Mouse (Mus musculus): ENCODE data around the gene Abca7.
"Not testable (repeated sequence)": the region's sequence is repeated elsewhere in the genome, so short reads cannot be mapped to it uniquely, and the experiment has no call there.

The Abca7 gene

DNA sequence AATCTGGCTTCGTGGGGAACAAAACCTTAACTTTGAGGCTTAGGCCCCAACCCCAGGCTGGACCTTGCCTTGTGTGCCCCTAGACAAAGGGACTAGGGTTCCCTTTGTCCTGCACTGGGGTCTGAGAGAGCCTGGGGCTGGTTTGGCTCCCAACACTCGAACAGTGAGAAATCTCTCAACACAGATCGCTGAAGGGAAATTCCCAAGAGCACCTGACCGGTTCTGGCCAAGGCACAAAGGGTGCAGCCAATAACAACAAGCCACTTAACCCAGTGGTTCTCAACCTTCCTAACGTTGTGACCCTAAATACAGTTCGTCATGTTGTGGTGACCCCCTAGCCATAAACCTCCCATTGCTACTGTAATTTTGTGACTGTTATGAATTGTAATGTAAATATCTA is 54.0 kb downstream of the Abca7 start:
- DNase-seq: no peak

DNA sequence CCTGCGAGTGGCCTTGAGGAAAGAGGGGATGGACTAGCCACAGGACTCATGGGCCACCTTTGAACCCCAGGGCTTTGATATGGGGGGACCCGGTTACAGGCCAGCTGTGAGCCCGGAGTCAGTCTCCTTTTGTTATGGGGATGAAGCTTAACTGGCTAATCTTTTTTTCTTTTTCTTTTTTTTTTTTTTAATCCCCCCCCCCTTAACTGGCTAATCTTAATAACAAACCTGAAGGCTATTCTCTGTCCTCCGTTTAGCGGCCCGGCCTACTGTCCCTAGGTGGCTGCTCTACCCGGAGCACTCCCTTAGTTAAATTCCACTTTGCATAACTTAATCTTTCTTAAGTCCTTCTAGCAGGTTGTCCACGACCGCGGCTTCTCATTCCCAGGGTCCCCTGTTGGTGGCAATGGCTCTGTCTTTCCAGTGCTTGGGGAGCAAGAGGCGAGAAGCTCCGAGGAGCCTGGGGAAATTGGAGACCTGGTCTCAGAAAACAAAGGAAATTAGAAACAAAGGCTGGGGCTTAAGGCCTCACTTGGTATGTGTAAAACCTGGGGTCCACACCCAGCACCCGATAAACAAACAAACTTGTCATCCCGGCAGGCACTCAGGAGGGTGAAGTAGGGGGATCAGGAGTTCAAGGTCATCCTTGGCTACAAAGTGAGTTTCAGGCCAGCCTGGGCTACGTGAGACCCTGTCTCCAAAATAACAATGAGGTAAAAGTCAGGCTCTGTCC is 54.8 kb downstream of the Abca7 start:
- DNase-seq: no peak

DNA sequence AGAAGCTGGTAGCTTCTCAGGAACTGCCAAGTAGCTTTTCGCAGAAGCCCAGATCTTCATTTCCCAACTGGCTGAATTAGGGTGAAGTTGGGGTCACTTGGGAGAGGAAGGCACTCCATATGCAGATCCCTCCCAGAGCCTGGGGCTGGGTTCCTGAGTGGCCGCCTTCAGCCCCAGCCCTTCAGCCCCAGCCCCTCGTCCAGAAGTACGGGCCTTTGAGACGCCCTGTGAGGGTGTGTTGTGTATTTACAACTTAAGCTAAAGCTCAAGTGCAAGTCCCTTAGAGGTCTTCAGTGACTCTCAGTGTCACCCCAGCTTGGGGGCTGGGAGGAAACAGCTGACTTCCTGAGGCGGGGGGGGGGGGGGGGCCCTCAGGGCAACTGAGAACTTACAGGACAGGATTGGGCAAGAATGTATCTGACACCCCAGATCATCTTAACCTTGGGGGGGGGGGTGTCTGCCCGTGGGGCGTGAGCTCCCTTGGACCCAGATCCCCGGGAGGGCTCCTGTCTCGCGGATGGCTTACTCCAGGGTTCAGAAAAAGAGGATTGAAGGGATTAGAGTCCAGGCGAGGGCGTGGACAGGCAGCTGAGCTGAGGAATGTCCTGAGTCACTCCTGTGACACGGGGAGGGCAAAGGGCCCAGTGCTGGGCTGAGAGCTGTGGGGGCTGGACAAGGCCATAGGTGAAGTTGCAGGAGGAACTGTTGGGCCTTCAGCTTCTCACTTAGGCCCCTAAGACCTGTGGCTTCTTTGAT is 55.5 kb downstream of the Abca7 start:
- DNase-seq: peak; percentile 74 to 85

DNA sequence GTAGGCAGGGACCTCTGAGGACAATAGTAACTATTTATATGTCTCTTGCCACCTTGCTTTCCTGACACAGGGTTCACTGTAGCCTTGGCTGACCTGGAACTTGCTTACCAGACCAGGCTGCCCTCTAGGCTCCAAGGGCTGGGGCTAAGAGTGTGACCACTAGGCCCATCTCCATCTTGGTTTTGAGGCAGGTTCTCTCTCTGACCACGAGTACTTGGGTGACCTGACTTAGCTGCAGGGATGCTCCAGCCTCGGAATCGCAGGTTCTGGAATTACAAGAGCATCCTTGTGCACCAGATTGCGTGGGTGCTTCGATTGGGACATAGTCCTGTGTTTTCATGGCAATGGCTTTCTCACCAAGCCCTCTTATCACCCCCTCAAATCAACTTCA is 56.1 kb downstream of the Abca7 start:
- no peak for DNase-seq

DNA sequence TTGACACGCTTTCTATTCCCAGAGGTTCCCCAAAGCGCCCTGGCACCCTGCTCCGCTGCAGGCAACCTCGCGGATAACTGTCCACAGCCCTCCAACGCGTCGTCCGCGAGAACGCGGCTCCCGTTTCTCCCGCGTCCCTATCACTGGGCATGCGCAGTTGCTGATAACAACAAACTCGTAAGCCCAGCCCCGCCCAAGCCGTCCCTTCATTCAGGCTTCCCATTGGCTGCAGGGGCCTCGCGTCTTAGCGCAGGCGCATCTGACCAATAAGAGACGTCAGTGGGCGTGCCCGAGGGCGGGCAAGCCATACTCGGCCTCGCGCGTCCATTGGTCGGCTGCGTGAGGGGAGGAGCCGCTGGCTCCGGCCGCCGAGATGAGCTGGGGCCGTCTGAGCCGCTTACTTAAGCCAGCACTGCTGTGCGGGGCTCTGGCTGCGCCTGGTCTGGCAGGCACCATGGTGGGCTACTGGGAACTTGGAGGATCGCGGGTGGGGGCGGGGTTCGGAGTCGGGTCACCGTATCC is 57.0 kb downstream of the Abca7 start:
- DNase-seq: peak; percentile 100

DNA sequence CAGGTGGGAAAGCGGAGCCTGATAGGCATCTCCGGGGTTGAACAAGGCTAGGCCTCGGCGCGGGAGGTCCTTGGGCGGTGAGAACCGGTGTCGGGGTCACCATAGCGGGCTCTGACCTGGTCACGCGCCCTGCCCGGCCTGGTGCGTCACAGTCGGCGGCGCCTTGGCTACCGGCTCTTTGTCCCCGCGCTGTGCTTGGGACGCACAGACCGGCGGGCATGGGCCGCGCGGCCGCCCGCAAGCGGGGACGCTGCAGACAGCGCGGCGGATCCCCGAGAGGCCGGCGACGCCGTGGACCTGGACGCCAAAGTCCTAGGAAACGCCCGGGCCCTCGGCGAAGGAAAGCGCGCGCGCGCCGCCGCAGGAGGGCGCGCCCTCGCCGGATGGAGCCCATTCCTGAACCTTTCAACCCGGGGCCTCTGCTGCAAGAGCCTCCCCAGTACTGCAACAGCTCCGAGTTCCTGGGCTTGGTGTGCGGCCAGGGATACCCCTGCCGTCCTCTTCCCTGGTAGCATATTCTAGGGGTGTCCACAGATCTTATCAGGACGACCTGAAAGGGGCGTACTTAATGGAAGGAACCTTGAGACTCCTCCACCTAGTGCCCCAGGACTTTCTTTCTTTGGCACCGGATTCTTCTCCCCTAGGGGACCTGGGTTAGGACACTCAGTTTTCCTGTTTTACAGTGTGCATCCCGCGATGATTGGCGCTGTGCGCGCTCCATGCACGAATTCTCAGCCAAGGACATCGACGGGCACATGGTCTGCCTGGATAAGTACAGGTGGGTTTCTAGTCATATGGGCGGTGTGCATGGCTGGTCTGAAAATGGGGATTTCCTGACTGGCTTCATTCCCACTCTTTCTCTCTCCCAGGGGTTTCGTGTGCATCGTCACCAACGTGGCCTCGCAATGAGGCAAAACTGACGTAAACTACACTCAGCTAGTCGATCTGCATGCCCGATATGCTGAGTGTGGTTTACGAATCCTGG is 57.8 kb downstream of the Abca7 start:
- DNase-seq: peak; percentile 86 to 87

DNA sequence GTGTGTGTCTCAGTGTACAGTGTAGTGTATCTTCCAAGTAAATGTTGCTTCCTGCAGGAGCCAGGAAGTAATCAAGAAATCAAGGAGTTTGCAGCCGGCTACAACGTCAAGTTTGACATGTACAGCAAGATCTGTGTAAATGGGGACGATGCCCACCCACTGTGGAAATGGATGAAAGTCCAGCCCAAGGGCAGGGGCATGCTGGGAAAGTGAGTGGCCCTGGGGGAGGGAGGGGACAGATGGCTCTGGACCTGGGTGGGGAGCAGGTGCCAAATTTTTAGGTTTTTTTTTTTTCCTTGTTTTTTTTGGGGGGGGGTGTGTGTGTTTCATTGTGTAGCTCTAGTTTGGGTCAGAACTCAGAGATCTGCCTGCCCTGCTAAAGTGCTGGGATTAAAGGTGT is 58.6 kb downstream of the Abca7 start:
- not testable (repeated sequence) for DNase-seq

DNA sequence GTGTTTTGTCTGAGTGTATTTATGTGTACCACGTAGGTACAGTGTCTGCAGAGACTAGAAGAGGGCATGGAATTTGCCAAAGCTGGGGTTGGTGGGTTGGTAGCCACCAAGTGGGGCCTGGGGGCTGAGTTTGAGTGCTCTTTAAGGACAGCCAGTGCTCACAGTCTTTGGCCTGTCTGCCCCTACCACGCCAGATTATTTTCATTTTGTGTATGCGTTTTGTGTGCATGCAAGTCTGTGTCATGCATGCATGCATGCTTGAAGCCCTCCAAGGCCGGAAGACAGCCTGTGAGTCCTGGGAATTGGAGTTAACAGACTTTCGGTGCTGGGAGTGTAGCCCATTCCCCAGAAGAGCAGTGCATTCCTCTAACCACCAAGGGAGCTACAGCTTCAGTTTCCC is 59.1 kb downstream of the Abca7 start:
- DNase-seq: no peak

DNA sequence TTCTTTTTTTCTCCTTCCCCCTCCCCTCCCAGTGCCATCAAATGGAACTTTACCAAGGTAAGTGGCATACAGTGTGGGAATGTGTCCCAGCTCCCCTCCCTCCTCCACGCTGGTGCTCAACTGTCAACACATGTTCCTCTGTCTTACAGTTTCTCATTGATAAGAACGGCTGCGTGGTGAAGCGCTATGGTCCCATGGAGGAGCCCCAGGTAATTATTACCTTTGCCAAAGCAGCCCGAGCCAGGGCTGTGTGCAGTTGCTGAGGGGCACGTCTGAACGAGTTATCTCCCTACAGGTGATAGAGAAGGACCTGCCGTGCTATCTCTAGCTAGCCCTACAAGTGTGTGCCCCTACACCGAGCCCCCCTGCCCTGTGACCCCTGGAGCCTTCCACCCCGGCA is 59.6 kb downstream of the Abca7 start:
- DNase-seq: no peak

DNA sequence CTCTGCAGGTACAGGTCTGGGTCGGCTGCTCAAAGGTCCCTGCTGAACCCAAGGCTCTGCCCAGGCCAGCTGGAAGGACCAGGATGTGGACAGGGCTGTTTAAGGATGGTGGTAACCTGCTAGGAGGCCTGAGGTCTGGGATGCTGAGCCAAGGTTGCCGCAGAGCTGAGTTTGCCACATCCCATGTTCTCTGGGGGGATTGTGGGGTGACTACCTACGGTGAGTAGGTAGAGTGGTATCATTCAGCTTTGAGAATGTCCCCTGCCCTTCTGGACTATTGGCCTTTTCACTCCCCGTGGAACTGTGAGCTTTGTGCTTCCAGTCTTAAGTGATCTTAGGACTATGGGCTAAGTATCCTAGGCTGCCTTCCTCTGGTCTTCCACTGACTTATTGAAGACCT is 60.2 kb downstream of the Abca7 start:
- DNase-seq: no peak

DNA sequence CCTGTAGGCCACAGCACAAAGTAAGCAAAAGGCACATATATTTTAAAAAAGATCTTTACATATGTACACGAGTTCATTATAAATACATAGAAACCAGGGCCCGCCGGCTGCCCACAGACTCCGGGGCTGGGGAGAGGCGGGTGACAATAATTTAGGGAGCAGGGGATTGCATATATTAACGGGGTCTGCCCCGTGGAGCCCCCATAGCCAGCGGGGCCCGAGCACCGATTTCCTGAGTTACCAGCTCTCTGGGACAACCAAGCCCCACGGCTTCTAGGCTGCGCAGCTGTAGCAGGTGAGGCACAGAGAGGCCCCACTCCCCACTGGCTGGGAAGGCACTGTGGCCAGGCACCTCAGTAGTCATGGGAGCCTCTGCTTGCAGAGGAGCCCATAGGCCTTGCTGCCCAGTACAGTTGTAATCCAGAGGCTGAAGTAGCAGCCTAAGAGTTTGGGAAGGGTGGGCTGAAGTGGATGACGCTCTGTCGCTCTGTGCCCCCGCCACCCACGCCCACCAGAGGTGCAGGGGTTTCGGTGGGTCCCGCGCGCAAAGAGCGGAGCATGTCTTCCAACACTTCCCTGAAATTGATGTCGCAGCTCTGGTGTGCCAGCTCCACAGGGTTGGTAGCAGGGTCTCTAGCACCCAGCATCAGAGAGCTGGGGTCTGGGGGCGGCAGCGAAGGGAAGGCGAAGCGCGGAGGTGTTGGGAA is 60.8 kb downstream of the Abca7 start:
- no peak for DNase-seq

DNA sequence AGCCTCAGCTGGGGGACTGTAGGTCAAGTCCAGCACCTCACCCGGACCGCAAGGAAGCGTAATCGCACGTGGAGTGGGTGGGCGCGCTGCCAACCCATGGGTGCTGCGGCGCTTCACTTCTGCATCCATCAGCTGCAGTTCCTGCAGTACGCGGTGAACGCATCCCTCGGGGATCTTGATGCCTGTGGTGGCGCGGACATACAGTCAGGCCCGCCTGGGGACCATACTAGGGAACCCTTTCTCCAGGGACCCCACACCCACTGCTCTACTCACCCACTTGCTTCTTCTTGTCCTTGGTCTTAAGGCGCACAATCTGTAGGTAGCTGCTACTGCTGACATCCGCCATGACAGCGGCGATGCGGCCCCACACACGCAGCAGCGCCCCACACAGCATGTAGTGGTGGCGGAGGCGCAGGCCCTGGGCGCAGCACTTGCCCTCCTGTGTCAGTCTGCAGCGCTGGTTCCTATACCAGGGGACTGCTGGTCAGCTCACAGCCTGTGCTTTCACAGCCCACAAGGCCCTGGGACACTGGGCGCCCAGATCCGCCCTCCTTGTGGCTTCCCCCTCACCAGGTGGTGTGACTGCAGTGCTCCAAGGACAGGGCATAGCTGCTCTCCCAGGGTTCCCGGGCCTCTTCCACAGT is 61.5 kb downstream of the Abca7 start:
- DNase-seq: peak in 1 of 2 experiments; percentile 38

DNA sequence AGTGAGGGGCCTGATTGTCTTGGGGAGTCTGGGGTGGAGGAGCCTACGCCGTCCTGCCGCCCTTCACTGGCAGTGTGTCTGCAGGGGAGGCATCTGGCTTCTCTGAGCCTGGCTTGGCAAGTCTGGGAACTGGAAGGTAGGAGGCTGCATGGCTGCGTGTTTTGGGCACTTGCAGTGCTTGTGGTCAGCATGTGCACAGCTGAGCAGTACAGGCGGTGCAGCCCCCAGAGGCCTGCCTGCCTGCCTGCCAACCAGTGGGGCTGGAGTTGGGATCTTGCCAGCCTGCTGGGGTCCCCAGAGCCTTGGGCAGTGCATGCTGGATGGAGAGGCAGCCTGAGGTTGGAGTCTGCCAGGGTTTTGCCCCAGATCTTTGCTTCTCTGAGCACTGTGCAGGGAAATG is 66.8 kb downstream of the Abca7 start:
- no peak for DNase-seq

DNA sequence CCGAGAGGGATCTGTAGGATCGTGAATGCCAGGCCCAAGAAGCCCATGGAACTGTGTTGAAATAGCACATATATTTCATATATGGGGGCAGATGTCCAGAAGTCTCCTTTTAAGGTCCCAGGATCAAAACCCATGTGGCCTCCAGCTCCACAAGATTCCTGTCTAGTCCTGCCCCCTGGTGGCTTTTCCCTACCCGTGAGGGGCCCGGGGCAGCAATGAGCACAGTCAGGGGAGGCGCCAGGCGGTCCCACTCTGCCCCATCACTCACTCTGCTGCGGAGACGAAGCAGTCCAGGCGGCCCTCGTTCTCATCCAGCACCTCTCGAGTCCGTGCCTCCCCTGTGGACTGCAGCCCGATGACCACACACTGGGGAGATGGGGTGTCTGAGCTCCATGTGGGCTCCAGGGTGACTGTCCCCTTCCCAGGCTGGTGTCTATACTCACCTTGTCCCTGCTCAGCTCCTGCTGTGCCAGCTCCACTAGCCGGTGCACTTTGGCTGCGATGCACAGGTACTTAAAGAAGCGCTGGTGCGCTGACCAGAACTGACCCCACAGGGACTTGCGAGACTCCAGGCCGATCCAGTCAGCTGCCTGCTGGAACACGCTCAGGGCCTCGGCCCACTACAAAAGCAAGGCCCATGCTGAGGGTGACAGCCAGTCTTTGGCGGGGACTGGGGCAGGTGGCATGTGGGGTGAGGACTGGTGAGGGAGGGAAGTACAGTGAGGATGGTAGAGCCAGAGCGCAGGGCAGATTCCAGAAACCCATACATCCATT is 67.8 kb downstream of the Abca7 start:
- DNase-seq: no peak

Measured in lung, postnatal 4 days (tissue).